Mouse (Mus musculus) lung, postnatal 0 days (tissue): Measurements from ENCODE around the gene Ms4a6d.

ENCODE experiments used
- CTCF ChIP-seq: IDR thresholded peaks from 2 replicates; pipeline ENCODE4 v1.5.1; 2016; ENCODE audit warnings: antibody characterized with exemption, mild to moderate bottlenecking
- EP300 ChIP-seq: IDR thresholded peaks from 2 replicates; pipeline ENCODE4 v1.6.1; 2016; ENCODE audit warnings: antibody characterized with exemption, mild to moderate bottlenecking, control low read depth

DNA sequence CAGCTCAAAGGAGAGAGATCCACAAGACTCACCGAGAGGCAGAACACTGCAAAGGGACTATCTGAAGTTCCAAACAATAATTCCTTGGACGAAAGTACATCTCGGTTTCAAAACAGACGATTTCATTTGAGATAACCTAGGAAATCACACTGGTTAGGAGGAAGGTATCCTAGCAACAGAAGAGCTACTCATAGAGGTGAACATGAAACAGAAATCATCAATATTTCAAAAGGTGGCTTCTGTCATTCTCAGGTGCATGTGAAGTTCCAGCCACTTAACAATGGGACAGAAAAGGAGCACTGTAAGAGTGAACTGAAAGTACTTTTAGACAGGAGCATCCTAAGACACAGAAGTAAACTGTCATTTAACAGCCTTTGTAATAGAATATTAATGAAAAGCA lies 44.9 kb upstream of the Ms4a6d start:
- TF ChIP-seq CTCF (no peak), EP300 (no peak)
